Mouse (Mus musculus) brain, embryonic 18.5 days (tissue): ENCODE data around the gene Plxdc2.
A peak's percentile ranks its signal among the peaks of the same experiment; 100 is the strongest.

ENCODE experiments used
- DNase-seq: peaks from one replicate; pipeline ENCODE4 v3.0.0-alpha.2; 2012; ENCODE audit warnings: low read depth, low spot score

The Plxdc2 gene

DNA sequence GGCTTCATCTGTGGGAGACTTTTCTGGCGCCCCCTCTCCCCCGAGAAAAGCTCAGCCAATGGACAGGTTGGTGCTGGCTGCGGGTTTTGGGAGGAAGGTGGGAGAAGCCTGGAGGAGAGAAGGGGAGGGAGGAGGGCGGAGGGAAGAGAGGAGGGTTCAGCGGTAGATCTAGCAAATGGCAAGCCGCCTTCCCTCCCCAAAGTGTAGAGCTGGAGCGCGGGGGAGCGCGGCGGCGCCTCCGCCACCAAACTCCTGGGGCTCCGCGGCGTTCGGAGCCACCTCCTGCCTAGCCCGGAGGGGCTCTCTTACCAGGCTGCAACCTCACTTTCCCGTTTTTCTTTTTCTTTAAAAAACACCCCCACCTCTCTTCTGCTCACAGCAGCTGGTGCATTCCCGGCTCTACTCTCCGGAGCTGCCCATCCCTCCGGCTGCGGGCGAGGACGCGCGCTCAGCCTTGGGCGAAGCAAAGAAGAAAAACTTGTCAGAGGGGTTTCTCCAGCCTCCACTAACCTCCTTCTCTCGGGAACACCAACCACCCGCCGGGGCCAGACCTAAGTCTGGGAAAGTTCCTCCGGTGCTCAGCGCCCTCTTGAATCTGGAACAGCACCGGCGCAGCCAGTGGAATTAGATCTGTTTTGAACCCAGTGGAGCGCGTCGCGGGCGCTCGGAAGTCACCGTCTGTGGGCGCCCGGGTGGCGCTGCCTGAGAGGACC is at the start of gene Plxdc2:
Gene Plxdc2, plus strand, starts transcription at position 199 of the 713 bp plus-strand sequence.
- peak; percentile 77 for DNase-seq

DNA sequence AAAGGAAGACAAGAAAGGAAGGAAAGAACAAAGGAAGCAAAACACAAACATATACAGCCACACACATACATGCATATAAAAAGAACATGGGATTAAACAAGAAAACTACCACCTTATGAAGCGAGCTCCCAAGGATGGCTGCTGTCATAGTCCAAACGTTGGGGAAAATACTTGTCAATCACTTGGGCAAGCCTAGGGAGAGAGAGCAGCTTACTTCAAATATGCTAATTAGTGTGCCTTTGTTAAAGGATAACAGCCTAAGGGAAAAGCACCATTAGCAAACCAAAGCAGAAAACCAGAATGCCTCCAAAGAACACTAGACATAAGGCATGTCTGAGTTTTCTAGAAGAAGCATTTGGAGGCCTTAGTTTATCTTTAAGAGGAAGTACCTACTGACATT is 45.7 kb upstream of the Plxdc2 start:
- no peak for DNase-seq

DNA sequence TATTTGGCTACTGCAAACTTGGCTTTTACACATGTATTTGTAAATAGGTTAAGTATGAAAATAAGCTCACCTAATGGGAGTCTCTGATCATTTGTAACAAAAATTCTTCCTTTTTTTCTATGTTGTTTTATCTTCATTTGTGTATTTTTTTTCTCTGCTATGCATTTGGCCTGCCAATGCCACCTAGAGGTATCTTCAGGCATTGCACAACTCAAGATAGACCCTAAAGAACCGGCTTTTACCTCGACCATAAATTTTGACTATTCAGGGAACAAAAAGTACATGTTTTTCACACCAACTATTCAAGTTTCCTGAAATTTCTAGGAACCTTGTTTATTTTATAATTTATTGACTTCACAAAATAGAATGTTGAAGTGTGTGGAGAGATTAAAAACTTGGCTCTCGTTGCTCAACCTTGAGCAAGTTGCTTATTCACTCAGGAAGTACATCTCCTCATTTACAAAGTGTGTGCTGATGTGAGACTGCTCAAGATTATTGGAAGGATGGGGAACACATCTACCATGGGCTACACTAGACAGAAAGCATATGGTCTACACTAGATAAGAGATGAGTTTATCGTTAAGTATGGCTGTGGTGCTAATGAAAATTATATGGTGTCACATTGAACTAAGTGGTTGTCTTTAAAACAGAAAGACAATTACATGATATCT is 43.6 kb upstream of the Plxdc2 start:
- DNase-seq: no peak

DNA sequence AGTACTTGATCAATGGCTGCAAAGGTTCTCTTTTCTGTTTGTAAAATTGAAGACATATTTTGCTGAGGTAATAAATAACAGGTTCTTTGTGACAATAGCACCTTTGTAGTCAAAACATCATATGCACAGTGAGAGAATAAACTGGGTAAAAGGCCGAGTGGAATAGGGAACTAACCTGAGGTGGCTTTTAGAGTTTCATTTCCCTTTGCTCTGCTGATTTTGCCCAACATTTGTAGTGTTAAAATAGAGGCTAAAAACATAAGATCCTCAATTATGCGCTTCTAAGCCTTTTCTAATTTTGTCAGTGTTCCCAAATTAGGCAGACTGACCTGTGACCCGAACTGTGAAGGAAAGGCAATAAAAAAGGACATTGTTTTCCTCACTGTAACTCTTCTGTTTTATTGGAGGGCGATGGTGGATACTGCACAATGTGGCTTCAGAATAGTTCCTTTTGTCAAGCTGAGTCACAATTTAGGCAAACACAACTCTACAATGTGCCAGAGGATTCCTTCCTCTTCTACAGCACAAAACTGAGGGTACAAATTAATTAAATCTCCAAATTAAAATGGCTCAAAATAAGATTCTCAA is 20.8 kb upstream of the Plxdc2 start:
- no peak for DNase-seq

DNA sequence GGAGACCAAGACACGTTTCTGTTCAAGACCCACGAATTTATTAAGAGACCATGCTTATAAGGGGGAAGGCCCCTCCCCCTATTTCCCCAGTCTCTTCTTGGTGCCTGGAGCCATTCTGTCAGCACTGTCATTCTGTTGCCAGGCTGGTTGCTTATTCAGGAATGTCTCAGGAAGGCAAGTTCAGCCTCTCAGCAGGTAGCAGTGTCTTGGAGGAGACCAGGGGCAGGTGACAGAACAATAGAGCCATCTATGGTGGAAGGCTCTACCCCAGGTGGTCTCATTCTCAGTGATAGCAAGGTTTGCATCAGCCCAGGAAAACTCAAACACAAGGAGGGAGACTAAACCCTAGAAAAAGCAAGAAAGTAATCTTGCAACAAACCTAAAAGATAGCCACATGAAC is 11.5 kb upstream of the Plxdc2 start:
- no peak for DNase-seq

DNA sequence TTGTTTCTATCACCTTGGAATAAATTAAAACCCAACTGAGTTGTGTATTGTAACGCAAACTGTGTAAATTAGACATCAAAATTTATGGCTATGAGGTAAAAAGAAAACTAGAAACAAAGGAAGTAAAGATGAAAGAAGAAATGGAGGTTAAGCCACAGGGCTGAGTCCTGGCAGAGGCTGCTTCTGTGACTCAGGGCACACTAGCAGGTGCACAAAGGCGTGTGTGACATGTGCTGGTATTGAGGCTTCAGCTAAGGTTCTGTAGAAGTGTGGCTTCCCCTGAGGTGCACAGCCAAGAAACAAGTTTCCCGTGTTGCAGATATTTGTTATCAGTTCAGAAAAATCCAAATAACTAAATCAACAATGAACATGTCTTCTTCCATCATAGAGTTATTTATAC is 5.0 kb upstream of the Plxdc2 start:
- no peak for DNase-seq

DNA sequence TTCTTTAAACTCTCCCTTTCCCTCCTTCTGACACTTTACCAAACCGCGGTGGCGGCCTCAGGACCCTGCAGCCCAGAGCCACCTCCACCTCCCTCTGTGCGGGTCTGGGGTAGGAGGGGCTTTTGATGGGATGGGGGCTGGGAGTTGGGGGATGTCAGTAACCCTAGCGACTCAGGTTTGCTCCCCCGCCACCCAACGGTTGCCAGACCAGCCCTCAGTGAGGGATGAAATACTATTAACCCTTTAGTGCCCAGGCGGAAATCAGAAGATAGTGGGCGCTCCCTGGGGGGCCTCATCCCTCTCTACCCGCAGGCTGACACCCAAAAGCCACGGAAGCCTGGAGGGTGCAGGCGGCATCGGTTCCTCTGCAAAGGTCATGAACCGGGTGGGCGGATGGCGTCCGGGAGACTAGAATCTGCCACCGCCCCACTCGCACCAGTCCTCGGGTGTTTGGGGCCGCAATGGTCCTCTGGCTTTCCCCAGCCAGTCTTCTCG is 446 bp upstream of the Plxdc2 start:
- peak; percentile 63 for DNase-seq

DNA sequence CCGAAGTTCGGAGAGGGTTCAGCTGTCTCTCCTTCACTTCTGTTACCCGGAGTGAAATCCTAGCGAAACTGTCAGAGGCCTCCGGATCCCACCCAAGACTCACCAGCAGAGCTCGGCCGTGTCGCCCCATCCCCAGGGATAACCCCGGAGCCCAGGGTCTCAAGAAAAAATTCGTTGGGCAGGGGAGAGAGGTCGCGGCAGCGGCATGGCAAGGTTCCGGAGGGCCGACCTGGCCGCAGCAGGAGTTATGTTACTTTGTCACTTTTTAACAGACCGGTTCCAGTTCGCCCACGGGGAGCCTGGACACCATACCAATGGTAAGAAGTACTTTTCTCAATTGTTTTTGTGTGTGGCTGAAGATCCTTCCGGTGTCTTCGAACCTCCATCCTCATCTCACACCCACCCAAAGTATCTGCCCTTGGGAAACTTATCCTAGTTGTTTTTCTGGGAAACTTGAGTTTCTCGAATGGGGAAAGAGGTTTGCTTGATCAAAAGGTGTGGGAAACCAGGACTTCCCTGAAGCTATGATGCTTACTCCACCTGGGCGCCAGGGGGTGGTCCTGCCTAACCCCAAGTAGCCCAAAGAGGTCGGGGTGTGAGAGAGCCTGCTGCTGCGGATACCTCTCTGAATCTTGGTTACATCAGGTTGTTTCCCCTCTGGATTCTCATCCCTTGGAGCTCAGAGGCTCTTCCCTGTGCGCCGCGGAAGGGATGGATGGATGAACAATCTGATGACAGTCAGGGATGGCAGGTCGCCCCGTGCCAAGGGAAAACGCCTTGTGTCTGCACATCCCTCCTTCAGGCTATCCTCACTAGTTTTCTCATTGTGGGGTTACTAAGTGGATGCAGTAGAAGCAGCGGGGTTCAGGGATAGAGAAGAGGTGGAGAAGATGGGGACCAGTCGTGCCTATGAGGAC is 1.1 kb downstream of the Plxdc2 start:
- DNase-seq: no peak

DNA sequence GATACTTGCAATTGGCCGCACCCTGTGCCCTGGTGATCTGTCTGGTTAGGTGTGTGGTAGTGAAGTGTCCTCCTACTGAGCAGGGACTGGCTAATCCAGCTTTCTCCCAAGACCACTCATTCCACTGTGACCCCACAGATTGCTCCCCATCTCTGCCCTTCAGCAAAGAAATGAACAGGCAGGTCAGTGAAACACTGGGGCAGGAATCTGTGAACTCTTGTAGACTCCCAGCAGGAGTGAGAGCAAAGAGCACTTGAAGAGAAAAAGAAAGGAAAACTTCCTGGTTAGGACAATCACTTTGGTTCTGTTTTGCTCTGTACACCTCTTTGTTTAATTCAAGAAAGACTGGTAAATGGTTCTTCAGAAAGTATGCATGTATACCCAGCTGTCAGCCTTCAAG is 1.8 kb downstream of the Plxdc2 start:
- no peak for DNase-seq

DNA sequence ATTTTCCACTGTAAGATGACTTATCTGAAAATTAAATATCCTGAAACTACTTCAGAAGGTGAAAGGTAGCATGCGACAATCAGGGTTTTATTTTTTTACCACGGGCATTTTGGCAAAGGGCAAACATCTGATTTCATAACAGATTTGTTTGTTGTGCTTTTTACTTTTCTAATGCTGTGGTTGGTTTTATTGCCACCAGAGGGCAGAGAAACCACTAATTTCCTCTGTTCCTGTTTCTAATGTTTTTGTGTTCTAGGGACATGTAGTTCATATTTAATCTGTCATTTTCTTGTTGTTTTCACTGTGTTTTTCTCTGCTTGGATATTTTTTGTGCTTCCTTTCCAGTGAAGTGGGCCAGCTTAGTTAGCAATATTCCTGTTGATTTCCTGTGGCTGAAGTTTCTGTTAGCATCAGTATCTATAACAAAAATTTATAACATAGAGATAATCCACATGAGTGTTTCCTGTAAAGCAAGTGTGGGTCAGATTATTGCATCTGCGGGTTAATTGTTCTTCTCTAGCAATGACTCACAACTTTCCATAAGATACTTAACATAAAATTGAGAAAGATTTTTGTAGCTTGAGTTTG is 3.3 kb downstream of the Plxdc2 start:
- DNase-seq: no peak

DNA sequence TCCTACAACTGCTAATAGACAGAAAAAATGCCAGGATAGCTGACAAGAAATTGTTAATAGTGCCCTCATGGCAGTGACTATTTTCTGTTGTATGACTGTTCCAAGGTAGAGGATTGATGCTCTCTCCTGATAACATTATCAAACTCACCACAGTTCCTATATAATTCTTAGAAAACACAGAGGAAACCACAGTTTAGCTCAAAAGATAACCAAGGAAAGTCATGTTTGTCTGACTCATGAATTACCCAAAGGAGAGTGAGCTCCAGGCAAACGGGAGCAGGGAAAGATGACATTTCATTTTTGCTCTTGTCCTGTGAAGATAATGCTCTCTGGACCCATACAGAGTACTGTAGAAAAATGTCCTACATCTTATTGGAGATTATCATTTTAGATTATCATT is 8.6 kb downstream of the Plxdc2 start:
- no peak for DNase-seq

DNA sequence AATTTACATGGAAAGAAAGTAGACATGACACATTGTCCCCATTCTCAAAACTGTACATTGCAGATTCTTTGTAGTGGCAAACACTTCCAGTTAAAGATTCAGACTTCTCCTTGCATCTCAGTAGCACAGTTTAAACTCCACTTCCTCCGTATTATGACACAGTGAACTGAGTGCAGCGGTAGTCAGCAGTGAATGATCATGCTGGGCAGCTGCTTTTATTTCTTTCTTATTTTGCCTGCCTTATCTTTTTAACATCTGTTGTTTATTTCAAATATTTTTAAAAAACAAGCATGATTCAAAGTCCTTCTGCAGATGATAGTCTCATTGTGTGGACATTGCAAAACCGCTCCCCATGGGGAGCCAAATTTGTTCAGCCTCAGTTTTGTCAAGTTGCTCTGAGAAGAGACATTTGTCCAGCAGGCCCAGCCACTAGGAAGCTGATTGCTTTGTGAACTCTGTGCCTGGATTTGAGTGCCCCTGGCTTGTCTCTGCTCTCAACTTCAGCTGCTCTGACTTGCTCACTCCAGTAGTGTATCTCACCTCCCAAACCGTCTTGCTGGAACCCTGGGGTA is 9.8 kb downstream of the Plxdc2 start:
- no peak for DNase-seq

DNA sequence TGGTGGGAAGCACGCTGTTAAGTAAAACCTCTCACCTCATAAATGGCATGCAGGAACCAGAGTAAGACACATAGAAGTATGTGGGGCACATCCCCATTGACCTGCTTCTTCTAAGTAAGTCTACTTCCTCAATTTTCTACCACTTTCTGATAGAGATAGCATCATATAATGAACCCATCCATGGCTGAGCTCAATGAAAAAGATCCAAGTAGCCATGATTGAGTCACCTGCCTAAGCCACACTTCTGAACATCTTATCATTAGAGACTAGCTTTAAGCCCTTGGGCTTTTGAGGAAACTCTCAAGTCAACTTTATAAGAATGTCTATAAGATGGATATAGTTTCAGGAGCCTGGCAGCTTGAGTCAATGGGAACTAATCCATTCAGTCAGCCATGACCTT is 14.3 kb downstream of the Plxdc2 start:
- no peak for DNase-seq

DNA sequence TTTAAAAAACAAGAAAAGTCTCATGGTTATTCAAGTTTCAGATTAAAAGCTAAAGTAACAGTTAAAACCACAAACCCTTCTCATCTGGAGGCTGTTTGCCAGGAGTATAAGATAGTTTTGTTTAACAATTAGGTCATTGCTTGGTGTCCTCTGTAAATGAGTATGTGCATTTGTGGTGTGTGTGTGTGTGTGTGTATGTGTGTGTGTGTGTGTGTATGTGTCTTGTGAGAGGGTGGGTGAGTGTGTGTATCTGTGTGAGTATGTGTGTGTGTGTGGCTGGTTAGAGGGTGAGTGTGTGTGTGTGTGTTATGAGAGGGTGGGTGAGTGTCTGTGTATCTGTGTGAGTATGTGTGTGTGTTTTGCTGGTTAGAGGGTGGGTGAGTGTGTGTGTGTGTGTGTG is 18.2 kb downstream of the Plxdc2 start:
- DNase-seq: no peak

DNA sequence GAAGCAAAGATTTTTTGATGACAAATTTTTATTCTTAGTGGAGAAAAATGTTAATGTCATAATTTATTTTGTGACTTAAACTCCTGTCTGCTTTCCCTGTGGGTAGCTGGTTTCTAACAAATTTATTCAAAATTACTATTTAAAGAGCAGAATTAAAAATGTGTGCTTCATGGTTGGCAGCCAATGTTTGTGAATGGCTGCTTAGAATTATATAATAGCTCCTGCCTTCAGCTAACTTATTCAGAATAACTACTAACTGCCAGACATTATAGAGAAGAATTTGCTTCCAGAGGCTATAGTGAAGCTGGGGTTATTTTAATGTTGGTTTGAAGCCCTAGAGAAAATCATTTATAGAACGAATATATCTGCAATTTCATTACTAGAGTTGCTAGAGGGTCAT is 30.1 kb downstream of the Plxdc2 start:
- DNase-seq: no peak

DNA sequence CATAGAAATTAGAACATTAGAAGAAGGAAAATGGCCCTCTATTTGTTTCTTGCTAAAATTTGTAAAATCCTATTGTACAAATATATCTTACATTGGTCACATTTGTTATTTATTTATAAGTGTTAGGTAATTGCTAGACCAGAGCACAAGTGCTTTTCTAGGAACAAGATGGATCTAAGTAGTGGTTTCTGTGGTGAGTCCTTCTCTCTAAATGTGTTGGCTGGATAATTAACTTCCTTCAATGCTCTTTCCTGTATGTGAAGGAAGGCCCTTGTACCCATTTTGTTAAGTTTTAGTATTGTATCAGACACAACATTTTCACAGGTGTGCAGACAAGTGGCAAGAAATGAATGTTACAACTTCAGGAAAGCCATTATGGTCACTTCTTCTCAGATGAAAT is 30.6 kb downstream of the Plxdc2 start:
- DNase-seq: no peak

DNA sequence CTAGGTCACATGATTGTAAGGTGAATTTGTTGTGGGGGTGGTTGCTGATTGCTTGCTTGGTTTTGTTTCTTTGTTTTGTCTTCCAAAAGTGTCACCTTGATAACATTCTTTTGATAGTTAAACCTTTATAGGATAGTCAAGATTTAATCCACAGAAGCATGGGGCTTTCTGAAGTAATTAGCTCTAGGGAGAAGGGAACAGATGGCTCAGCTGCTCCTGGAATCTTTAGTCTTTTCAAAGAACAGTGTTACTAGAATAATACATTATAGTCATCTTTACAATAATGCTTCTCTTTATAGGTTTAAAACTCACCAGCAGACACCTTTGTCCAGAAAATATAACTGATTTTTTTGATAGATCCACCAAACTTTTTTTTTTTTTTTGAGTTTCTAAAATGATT is 31.7 kb downstream of the Plxdc2 start:
- no peak for DNase-seq

DNA sequence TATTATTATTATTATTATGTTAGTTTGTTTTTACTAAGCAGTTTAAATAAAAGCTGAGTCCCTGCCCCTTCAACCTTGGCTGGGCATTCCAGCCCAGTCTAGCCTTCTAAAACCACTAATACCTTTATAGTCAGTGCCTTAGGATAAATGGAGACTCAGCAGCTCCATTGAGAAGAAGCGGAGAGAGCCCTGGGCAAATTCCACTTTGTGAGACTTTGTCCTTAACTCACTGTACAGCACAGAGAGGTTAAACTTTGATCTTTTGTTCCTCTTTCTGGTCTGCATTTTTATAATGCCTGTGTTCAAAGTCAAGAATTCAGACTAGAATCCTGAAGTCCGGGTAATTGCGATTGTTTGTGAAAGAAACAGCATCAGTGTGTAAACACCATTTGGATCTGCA is 41.4 kb downstream of the Plxdc2 start:
- no peak for DNase-seq

DNA sequence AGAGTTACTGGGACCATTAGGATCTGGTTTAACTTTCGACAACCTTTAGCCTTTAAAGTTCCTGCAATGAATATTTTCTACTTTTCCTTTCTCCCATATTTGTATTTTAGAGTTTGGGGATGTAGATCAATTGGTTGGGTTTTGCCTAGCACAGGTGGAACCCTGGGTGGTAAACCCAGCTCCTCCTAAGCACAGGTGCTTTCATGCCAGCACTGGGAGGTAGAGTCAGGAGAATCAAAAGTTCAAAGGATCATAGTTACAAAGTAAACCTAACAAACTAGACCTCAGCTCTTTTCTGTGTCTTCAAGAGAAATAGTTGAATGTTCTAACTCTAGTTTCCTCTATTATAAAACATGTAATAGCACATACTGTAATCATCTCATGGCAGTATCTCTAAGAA is 41.9 kb downstream of the Plxdc2 start:
- no peak for DNase-seq

DNA sequence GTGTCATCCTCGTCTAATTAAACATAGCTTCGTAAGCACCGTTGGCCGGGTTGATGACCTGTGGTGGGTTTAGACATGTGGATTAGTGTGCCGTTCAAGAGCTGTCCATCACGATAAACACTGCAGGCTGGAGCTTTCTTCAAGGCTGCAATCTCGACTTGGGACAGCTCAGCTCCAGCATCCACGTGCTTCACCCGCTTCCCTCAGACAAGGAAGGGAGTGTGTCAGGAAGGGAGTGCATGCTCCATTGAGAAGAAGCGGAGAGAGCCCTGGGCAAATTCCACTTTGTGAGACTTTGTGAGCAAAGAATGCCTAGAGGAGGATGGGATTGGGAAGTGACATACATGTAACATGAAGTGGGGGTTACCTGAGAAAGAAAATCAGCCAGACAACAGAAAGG is 42.8 kb downstream of the Plxdc2 start:
- no peak for DNase-seq

DNA sequence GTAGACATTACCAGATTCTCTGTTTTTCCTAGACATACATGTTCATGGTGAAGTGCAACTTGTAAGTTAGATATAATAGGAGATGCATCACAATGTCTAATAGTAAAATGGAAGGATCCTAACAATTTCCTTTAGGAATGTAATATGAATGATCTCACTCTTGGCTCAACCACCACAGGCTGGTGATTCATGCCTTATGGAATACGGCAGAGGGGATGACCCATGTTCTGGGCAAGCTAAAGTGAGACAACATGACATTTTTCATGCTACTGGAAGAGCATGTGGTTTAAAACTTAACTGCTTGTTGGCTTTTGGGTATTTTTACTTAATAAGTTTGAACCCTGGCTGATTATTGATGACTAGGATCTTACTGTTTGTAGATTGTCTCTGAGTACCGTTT is 50.4 kb downstream of the Plxdc2 start:
- no peak for DNase-seq
